Mouse (Mus musculus) adrenal gland, postnatal 25 days (tissue): Measurements from ENCODE around the gene Mis12. TPM values are rescaled to one million over a fixed set of nuclear protein-coding genes. Genes with fewer than 3 reads are reported as not detected.
A peak's percentile ranks its signal among the peaks of the same experiment; 100 is the strongest.

ENCODE experiments used
- DNase-seq: peaks from one replicate; pipeline ENCODE4 v3.0.0; 2021; ENCODE audit warnings: mixed read lengths
- total RNA-seq: library from RNA; stranded (reverse); gene quantifications from 2 replicates; pipeline ENCODE4 v1.2.3, GENCODE M21; 2021

The Mis12 gene
- total RNA-seq, 1 experiment from 2014 or later = 24.5 TPM

DNA sequence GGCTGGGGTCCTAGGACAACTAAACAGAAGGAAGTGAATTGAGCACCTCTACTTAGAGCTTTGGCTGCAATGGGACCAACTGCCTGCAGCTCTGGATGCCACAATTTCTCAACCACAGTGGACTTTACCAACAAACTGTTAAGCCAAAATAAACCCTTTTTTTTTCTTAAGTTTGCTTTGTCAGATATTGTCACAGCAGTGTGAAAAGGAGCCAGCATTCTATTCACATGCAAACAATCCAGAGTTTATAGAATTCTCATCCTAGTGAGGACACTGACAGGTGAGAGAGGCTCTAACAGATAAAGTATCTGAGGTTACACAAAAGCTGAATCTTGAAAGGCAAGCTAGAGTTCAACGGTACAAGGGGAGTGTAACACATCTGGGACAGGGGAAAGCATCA, 2.4 kb upstream of the Mis12 start:
- DNase-seq = no peak

DNA sequence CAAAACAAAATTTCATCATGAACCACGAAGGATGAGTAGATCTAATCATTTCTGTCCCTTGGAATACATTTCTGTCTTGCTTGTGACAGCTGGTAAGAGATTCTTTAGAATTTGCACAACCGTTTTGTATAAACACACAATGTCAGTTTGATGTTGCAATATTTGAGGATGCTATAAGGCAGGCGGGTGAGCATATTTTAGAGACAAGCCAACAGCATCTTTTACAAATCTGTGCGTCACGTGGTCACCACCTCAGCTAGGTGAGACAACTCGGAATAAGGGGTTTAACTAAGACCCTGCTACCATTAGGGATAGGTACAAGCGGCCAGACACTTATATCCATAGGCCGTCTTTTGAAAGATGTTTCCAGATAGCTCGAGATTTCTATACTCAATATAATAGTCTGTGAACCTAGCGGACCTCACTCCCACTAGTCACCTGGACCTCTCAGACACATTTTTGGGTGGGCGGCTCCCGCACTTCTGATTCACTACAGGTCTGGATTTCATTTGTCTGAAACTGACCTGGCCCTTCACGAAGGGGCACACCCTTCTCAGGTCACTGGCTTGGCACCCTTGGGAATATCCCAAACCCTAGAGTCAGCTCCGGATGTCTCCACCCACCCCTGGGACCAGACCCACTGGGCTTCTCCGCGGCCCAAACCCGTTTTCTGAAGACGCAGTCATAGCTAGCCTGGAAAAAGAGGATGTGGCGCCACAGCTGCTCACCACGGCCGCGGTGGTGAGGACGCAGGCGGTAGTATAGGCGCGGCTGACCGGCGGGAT, 803 bp upstream of the Mis12 start:
- no peak for DNase-seq

DNA sequence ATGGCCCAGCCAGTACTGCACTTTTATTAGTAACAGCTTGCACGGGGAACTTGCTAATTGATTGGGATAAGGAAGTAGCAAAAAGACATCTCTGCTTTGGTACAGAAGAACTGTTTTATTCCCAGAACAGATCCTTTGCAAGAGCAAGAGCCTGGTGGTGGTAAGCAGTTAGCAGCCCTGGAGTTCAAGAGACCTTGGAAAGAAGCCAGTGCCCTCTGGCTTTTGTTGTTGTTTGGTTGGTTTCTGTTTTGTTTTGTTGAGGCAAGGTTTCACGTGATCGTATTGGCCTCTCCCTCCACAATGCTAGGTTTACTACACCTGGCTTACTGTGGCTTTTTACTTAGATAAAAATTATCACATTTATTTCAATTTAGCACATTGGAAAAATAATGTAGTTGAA, 8.9 kb downstream of the Mis12 start:
- no peak for DNase-seq

DNA sequence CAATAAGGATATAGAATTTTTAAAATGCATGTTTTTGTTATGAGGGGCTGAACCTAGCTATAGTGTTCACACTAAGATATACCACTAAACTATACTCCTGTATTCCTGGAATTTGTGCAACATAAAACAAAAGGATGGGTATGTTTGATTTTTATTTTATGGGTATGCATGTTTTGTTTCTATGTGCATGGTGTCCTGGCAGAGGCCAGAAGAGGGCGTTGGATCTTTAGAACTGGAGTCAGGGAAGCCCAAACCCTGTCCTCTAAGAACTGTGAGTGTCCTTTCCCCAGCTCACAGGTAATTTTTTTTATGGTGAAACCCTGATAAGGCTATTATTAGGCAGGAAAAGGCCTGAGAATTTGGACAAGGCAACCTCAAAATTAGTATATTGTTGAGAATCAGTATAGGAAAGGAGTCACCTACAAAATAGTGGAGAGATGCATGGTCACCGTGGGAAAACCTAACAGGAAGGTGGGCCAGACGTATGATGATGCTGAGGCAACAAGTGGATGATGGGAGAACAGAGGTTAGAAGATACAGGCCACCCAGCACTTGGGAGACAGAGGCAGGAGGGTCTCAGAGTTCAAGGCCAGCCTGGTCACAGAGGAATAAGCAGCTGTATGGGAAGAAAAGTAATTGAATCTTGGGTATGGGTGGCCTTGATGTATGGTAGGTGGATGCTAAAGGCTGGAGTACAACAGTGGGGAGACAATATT, 10.2 kb downstream of the Mis12 start:
- no peak for DNase-seq

DNA sequence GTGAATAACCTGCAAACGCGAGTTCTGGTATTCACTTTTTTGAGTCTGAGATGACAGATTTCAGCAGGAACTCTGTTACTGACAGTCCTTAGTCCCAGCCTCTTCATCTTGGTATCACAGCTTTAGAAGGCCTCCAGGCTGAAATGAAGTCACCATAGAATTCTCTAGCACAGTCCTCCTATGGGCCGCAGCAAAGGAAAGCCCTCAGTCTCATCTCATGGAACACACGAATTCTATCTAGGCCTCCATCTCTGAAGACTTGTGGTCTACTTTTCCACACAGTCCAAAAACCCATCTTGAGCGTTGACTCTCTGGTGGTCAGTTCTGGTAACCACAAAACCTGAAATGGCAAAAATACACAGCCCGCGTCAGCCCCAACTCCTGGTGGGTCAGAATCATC, 12.7 kb downstream of the Mis12 start:
- no peak for DNase-seq

DNA sequence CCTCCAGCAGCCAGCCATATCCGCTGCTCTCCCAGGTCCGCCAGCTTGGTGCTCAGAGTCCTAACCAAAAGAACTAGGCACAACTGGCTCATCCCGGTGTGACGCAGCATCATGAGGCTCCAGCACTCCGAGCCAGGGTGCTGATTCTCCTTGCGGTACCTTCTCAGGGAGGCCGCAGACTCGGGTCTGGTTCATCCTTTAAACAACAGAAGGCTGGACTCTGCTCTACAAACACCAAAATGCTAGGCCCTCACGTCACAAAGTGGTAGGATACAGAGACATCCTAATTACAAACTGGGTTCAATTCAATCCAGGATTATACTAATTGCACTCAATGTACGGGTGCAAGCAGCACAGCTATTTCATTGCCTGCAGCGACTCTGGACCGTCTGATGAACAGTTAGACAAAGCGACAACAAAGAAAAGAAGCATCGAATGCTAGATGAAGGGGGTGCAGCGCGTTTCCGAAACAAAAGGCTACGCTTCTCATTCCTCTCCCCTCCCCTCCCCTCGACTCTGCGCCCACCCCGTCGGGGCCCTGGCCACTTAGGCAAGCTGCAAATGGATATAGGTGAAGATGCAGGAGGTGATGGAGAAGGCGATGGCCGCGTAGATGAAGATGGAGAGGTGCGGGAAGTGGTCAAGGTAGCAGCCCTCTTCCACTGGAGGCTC, 13.2 kb downstream of the Mis12 start:
- no peak for DNase-seq

DNA sequence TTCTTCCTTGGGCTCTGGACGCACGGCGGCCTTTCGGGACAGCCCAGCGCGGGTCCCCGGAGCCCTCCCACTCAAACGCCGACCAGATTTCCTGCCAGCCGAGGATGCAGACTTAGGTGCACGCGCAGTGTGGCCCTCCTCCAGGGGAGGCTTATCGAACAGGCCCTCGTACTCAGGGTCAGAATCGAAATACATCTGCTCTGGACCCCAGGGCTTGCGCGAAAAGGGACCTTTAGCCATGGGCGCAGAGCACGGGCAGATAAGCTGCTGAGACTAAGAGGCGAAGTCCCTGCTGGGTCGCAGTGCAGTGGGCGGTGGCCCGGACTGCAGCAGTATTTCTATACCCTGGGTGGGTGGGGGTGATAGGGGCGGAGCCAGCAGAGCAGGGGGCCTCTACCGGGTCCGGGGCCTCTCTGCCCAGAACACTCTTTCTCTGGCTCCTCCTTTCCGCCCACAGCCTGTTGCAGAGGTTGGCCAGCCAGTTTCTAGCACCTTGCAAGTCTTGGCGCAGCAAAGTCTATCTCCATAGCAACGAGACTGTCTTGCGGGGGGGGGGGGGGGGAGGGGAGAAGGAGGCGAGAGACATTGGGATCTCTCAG, 13.9 kb downstream of the Mis12 start, which contains the start of gene 6330403K07Rik:
TSS of gene 6330403K07Rik (minus strand) at position 351 of the 599 bp plus-strand sequence.
- DNase-seq = peak; percentile 16

DNA sequence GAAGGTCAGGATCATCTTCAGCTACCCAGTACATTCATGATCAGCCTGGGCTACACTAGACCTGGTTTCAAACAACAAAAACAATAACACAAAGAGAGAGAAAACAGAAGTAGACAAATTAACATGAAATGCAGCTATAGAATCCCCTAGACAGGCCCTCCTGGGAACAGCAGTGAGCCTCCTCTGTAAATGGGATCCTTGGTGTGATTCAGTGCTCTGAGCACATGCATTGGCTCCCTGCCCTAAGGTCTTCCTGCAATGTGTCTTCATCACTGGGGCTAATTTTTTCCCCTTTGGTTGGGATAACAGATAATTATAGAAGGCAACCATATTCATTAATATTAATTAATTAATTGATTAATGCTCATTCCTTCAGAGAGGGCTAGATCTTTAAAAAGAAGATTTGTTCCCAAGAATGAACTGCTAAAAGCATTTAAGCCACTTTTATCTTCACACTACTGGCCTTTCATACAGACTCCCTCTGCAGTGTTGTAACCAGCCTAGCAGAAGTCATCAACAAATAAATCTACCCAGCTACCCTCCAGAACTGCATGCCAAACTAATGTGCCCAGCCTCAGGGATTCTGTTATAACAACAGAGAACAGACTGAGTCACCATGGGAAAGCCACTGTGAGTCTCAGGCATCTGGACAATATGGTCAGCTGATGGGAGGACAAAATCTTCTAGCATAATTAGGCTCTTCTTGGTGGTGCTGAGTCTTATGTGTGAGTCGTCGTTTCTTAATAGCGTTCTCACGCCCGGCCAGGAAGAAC, 20.3 kb downstream of the Mis12 start:
- no peak for DNase-seq

DNA sequence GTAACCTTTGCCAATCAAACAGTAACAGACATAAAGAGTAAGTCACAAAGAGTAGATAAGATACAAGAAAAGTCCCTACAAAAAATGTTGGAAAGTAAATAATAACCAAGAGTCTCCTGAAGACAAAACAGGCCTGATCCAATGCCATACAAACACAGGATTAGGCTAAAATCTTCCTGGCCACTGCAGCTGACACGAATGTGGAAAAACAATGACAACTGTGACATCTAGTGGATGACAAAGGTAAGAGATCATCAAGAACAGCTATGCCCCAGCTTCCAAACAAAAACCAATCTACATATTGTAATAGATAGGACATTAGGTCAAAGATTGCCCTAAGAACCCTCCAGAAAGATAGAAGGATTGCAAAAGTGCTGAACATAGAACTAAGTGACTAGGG, 33.1 kb downstream of the Mis12 start:
- DNase-seq = no peak

DNA sequence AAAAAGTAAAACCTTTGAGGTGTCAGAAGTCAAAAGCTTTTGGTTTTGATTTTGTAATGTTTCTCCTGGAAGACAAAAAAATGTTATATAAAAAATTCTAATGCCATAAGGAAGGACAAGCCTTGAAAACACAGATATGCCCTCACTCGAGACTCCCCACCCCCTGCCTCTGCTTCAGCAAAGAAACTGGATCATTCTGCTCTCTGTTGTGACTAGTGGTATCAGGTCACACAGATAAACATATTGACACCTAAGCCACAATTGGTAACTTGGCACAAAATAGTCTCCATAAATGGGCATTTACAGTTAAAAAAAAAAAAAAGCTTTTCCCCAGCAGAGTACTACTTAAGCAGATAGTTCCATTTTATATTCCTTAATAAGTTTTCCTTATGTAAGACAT, 56.9 kb downstream of the Mis12 start:
- no peak for DNase-seq

Other genes with a start within 250 kb of the Mis12 start
- gene Scimp, start 207.0 kb upstream of the Mis12 start, total RNA-seq = 0.79 and 0.90 TPM in 2 replicates
- gene Rabep1, start 174.8 kb upstream of the Mis12 start, total RNA-seq = 166 and 181 TPM in 2 replicates
- 59.6 and 62.3 TPM in 2 replicates for gene Nup88, start 49.6 kb upstream of the Mis12 start, total RNA-seq
- gene Rpain, start 49.4 kb upstream of the Mis12 start, total RNA-seq = 27.0 and 40.9 TPM in 2 replicates
- gene C1qbp, start 36.6 kb upstream of the Mis12 start, total RNA-seq = 190 and 227 TPM in 2 replicates
- gene Dhx33, start 15.2 kb upstream of the Mis12 start, total RNA-seq = 30.8 and 35.1 TPM in 2 replicates
- gene Derl2, start 230 bp downstream of the Mis12 start, total RNA-seq = 75.2 and 95.7 TPM in 2 replicates
- gene 6330403K07Rik, start 13.9 kb downstream of the Mis12 start, total RNA-seq = 6.9 and 10.4 TPM in 2 replicates
- 1.5 and 1.7 TPM in 2 replicates for gene Nlrp1a, start 125.1 kb downstream of the Mis12 start, total RNA-seq
- gene Nlrp1b, start 211.1 kb downstream of the Mis12 start, total RNA-seq = 0.30 and 0.33 TPM in 2 replicates